Mouse (Mus musculus): ENCODE measurements around the gene Scaf1. TPM values are rescaled to one million over a fixed set of nuclear protein-coding genes. Genes with fewer than 3 reads are reported as not detected.

Gene Scaf1
- polyA plus RNA-seq, 1 experiment from 2014 or later: 42.1 TPM

DNA sequence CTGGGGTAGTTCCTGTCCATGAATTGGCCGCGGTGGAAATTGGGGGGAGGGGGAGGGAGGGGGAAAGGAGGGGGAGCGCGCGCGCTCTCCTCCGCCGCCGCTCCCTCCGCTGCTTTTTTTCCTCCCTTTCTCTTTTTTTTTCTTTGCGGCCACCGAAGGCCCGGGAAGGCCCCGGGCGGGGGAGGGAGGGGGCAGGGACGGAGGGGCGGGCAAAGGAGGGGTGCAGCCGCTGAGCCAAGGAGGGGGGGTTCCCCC is 36.6 kb upstream of the Scaf1 start, which contains the start of gene Prr12:
Gene Prr12 (minus strand): TSS at position 20 of the 255 bp plus-strand sequence.
- H3K27ac ChIP-seq: peak within 1 kb of the TSS; percentile 99
- H3K4me2 ChIP-seq: peak within 1 kb of the TSS; percentile 97
- peaks cover 31% of the 10 kb centered on the region for H3K36me3 ChIP-seq
- H3K9me3 ChIP-seq: no peaks in the 10 kb centered on the region
- ATAC-seq (ENCODE audit: insufficient number of reproducible peaks, insufficient read depth, low FRiP score, low TSS enrichment, low read depth): no peak
- WGBS: 3% methylated on average over 5 of the region's 18 CpGs
- H3K9ac ChIP-seq (replicated peaks): peak within 1 kb of the TSS; percentile 92
- peaks cover 21% of the 10 kb centered on the region for H3K4me1 ChIP-seq (replicated peaks)
- peak within 1 kb of the TSS; percentile 86 for H3K4me3 ChIP-seq (replicated peaks)
- no peaks in the 10 kb centered on the region for H3K27me3 ChIP-seq

DNA sequence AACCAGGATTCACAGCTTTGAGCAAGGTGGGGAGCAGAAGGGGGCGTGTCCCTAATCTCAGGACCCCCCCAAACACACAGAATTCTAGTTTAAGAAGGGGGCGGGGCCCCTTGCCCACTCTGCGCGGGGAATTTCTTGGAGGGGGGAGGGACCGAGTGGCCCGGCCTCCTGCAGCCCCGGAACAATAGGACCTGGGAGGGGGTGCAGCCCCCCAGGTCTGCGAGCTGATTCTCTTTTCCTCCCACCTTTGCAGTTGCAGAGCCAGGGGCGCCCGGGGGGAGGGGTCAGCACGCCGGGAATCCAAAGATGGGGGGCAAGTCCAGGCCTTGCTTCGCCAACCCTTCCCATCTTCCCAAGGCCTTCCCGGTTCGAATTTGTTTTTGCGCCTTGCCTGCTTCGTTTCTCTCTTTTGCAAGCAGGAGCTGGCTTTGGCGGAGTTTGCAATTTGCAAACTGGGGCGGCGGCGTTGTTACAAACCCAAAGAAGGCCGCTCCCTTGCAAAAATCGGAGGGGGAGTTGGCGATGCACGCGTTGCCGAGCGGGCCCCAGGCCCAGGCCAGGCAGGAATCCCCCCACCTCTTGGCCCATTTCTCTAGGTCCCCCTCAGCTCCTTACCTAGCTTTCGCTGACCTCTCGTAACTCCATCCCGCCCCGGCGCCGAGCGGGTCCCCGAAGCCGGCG is 36.2 kb upstream of the Scaf1 start:
- Histone ChIP-seq H3K9me3 (no peaks in the 10 kb centered on the region), H3K4me3 (replicated peaks) (peak overlapping the region; percentile 86), H3K4me2 (peak overlapping the region; percentile 97), H3K9ac (replicated peaks) (peak overlapping the region; percentile 92), H3K27ac (peak overlapping the region; percentile 99), H3K36me3 (peaks cover 36% of the 10 kb centered on the region), H3K27me3 (no peaks in the 10 kb centered on the region), H3K4me1 (replicated peaks) (peaks cover 21% of the 10 kb centered on the region)
- no peak for ATAC-seq (ENCODE audit: insufficient number of reproducible peaks, insufficient read depth, low FRiP score, low TSS enrichment, low read depth)
- WGBS: 2% methylated on average over 38 of the region's 38 CpGs

- Histone ChIP-seq H3K9ac (replicated peaks) (peak overlapping the region; percentile 92), H3K4me2 (peak overlapping the region; percentile 97), H3K27ac (peak overlapping the region; percentile 99), H3K36me3 (peaks cover 43% of the 10 kb centered on the region), H3K9me3 (no peaks in the 10 kb centered on the region), H3K4me3 (replicated peaks) (peak overlapping the region; percentile 86), H3K27me3 (no peaks in the 10 kb centered on the region), H3K4me1 (replicated peaks) (peaks cover 23% of the 10 kb centered on the region)
- ATAC-seq (ENCODE audit: insufficient number of reproducible peaks, insufficient read depth, low FRiP score, low TSS enrichment, low read depth): no peak
- 2% methylated on average over 13 of the region's 13 CpGs for WGBS
Observed at GRCm38 (mm10) chr7:45051601-45051974, 35.4 kb upstream of the Scaf1 start.

DNA sequence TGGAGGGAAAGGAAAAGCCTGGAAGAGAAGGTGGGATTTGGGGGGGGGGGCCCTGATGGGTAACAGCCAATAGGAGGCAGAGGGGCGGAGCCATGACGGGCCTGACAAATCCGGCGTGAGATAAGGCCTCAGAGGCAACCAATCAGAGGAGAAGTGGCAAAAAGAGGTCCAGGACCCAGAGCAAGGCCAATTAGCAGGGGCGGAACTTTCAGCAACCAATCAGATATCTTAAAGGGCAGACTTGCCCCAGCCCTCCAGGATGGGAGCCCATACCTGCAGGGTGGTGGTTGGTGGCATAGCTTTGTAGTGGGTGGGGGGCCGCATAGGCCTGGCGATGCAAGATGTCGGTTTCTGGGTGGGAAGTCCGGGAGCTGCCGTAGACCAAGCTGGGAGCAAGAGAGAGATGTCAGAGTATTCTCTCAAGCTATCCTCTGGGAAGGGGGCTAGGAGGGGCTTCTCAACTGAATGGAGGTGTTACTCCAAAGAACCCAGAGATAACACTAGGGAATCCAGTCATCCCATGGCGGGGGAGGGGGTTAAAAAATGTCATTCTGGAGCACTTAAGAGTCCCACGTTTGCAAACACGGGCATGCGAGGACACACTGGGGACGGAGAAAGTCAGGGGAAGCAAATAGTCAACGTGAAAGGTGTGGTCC is 34.9 kb upstream of the Scaf1 start:
- Histone ChIP-seq H3K4me1 (replicated peaks) (peaks cover 23% of the 10 kb centered on the region), H3K9me3 (no peaks in the 10 kb centered on the region), H3K9ac (replicated peaks) (peak overlapping the region; percentile 92), H3K4me3 (replicated peaks) (peak overlapping the region; percentile 86), H3K4me2 (peak overlapping the region; percentile 97), H3K27me3 (no peaks in the 10 kb centered on the region), H3K27ac (peak overlapping the region; percentile 99), H3K36me3 (peaks cover 48% of the 10 kb centered on the region)
- WGBS: 3% methylated on average over 15 of the region's 16 CpGs
- ATAC-seq (ENCODE audit: insufficient number of reproducible peaks, insufficient read depth, low FRiP score, low TSS enrichment, low read depth): no peak

DNA sequence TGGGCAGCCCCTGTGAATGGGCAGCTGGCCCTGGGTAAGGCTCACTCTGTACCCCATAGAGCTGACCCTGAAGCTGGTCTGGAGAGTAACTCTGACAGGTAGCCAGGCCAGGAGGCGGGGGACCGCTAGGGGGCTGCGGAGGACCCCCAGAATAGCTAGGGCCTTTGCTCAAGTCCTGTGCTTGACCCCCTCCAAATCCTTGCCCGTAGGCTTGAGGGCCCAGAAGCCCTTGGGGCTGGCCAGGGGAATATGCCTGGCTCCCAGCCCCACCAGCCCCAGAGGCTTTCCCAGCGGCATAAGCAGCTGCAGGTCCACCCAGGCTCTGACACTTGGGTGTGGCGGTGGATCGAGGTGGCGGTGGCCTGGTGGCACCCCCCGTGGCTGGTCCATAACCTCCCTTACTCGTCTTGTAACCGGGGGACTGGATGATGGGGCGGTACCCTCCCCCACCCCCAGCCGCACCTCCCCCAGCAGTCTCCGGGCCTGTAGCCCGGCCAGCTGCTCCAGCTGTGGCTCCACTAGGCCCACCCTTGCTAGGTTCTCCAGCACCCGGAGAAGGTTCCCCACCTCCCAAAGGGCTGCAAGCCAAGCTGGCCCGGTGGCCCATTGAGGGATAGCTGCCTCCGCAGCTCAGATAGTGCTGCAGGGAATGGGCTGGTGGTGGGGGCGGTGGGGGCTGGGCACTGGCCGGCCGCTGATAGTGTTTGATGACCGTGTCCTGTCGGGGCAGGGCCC is 32.9 kb upstream of the Scaf1 start:
- Histone ChIP-seq H3K27ac (no peak overlapping the region), H3K36me3 (peaks cover 68% of the 10 kb centered on the region), H3K9me3 (no peaks in the 10 kb centered on the region), H3K9ac (replicated peaks) (no peak overlapping the region), H3K4me2 (no peak overlapping the region), H3K4me1 (replicated peaks) (peaks cover 20% of the 10 kb centered on the region), H3K27me3 (no peaks in the 10 kb centered on the region), H3K4me3 (replicated peaks) (0 out of 2 replicates have a peak overlapping the region, but pooled peaks have one; percentile 3)
- no peak for ATAC-seq (ENCODE audit: insufficient number of reproducible peaks, insufficient read depth, low FRiP score, low TSS enrichment, low read depth)
- WGBS: 97% methylated on average over 23 of the region's 23 CpGs

GRCm38 (mm10) chr7:45048001-45048890 is 32.1 kb upstream of the Scaf1 start:
- H3K4me1 ChIP-seq (replicated peaks): peaks cover 20% of the 10 kb centered on the region
- no peak overlapping the region for H3K4me2 ChIP-seq

GRCm38 (mm10) chr7:45047491-45047890 is 31.3 kb upstream of the Scaf1 start:
- H3K27me3 ChIP-seq: no peaks in the 10 kb centered on the region
- H3K9ac ChIP-seq (replicated peaks): no peak overlapping the region
- H3K4me2 ChIP-seq: no peak overlapping the region
- no peak for ATAC-seq (ENCODE audit: insufficient number of reproducible peaks, insufficient read depth, low FRiP score, low TSS enrichment, low read depth)
- no peaks in the 10 kb centered on the region for H3K9me3 ChIP-seq
- peaks cover 84% of the 10 kb centered on the region for H3K36me3 ChIP-seq
- no peak overlapping the region for H3K4me3 ChIP-seq (replicated peaks)
- WGBS: 96% methylated on average over 14 of the region's 14 CpGs
- peaks cover 20% of the 10 kb centered on the region for H3K4me1 ChIP-seq (replicated peaks)
- no peak overlapping the region for H3K27ac ChIP-seq

More at GRCm38 (mm10) chr7:45048001-45048890, 32.1 kb upstream of the Scaf1 start:
- Histone ChIP-seq H3K36me3 (peaks cover 77% of the 10 kb centered on the region), H3K4me3 (replicated peaks) (no peak overlapping the region), H3K27ac (no peak overlapping the region), H3K9me3 (no peaks in the 10 kb centered on the region), H3K9ac (replicated peaks) (no peak overlapping the region), H3K27me3 (no peaks in the 10 kb centered on the region)
- 94% methylated on average over 38 of the region's 38 CpGs for WGBS
- ATAC-seq (ENCODE audit: insufficient number of reproducible peaks, insufficient read depth, low FRiP score, low TSS enrichment, low read depth): no peak

DNA sequence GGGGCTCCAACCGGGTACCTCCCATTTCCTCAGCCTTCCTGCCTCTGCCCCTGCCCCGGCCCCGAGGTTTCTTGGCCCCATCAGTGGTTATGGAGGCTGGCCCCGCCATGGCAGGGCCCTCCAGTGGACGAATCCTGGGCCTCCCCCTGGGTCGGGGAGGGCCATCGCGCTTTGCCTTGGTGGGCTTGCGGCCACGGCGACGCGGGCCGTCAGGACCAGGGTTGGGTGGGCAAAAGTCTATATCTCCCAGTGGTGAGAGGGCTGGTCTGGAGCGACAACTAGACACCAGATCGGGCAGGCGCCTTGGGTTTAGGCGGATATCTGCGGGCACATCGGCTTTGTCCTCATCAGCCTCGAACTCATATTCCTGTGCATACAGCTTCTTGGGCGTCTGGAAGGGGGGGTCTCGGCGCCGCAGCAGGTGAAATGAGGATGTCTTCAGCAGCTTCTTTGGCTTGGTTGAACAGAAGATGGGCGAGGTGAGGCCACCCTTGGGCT is 30.7 kb upstream of the Scaf1 start:
- Histone ChIP-seq H3K27ac (no peak overlapping the region), H3K4me3 (replicated peaks) (no peak overlapping the region), H3K4me1 (replicated peaks) (peaks cover 20% of the 10 kb centered on the region), H3K27me3 (no peaks in the 10 kb centered on the region), H3K9me3 (no peaks in the 10 kb centered on the region), H3K36me3 (peaks cover 90% of the 10 kb centered on the region), H3K4me2 (no peak overlapping the region), H3K9ac (replicated peaks) (no peak overlapping the region)
- ATAC-seq (ENCODE audit: insufficient number of reproducible peaks, insufficient read depth, low FRiP score, low TSS enrichment, low read depth): no peak
- 95% methylated on average over 26 of the region's 26 CpGs for WGBS

- Histone ChIP-seq H3K27ac (no peak overlapping the region), H3K4me1 (replicated peaks) (peaks cover 10% of the 10 kb centered on the region; the same call in 1 of the 2 replicates), H3K36me3 (peaks cover 100% of the 10 kb centered on the region), H3K9ac (replicated peaks) (no peak overlapping the region), H3K27me3 (no peaks in the 10 kb centered on the region), H3K4me3 (replicated peaks) (no peak overlapping the region), H3K9me3 (no peaks in the 10 kb centered on the region), H3K4me2 (no peak overlapping the region)
- no peak for ATAC-seq (ENCODE audit: insufficient number of reproducible peaks, insufficient read depth, low FRiP score, low TSS enrichment, low read depth)
- 95% methylated on average over 22 of the region's 22 CpGs for WGBS
Observed at GRCm38 (mm10) chr7:45045741-45046140, 29.6 kb upstream of the Scaf1 start.

GRCm38 (mm10) chr7:45043307-45043706 is 27.1 kb upstream of the Scaf1 start:
- Histone ChIP-seq H3K4me1 (replicated peaks) (0 out of 2 replicates have a peak, but pooled peaks cover 3% of the 10 kb centered on the region), H3K9ac (replicated peaks) (no peak overlapping the region), H3K27me3 (no peaks in the 10 kb centered on the region), H3K9me3 (no peaks in the 10 kb centered on the region), H3K4me2 (no peak overlapping the region), H3K27ac (no peak overlapping the region), H3K4me3 (replicated peaks) (no peak overlapping the region), H3K36me3 (peaks cover 100% of the 10 kb centered on the region)
- 94% methylated on average over 14 of the region's 14 CpGs for WGBS
- no peak for ATAC-seq (ENCODE audit: insufficient number of reproducible peaks, insufficient read depth, low FRiP score, low TSS enrichment, low read depth)
